Comparison of ENCODE assay signal across 9 mouse cellular contexts in the genomic region with DNA sequence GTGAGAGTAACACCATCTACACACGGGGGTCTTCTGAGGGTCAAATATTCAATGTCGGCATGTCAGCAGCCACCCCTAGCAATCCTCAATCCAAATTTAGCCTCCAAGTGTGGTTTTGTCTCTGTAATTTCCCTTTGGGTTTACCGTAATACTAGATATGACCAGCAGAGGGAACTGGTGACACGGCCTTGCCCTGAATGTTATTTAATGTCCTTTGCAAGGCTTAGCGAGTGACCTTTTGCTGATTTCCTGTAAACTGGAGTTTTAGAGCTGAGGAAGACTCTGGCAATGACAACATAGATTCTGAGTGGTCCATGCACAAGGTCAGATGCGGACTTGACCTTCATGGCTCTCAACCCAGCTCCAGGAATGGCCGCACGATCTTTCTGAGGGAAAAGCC. TPM values are rescaled to one million over a fixed set of nuclear protein-coding genes. Genes with fewer than 3 reads are reported as not detected.
A peak's percentile ranks its signal among the peaks of the same experiment; 100 is the strongest.
DNase-seq lines count a peak whose midpoint lies in the region; ATAC-seq lines count a peak whose summit lies in the region.
"Had no signal": no experiment of that assay in that cellular context is flagged by ENCODE, and none has a peak within 500 bp of the region (broad histone marks: within the 10 kb centered on the region; RNA-seq: fewer than 3 reads in every experiment).

No protein-coding gene starts in this region.

- no peak for ATAC-seq in hindbrain, embryonic 11.5 days (ENCODE audit: low FRiP score)
- no peak for ATAC-seq in hindbrain, embryonic 13.5 days (ENCODE audit: low FRiP score)
- 0 out of 2 replicates have a peak, but pooled peaks have one; percentile 19 for ATAC-seq in forebrain, embryonic 13.5 days
- peak; percentile 20 for ATAC-seq in monocyte, adult 5-6 weeks (replicated peaks; ENCODE audit: insufficient number of reproducible peaks, low FRiP score, low TSS enrichment, poor library complexity, severe bottlenecking)

- no peak overlapping the region for H3K27ac ChIP-seq in hindbrain, embryonic 11.5 days (ENCODE audit: low read depth, low read length)
- H3K27ac ChIP-seq in hindbrain, embryonic 13.5 days = no peak overlapping the region
- H3K27ac ChIP-seq in forebrain, embryonic 13.5 days = no peak overlapping the region
- H3K27ac ChIP-seq: embryonic facial prominence, embryonic 15.5 days had no signal

- H3K9me3 ChIP-seq in hindbrain, embryonic 11.5 days (ENCODE audit: control insufficient read depth, low read length) = no peaks in the 10 kb centered on the region
- H3K9me3 ChIP-seq in hindbrain, embryonic 13.5 days = no peaks in the 10 kb centered on the region
- H3K9me3 ChIP-seq in forebrain, embryonic 13.5 days (replicated peaks) = no peaks in the 10 kb centered on the region
- H3K9me3 ChIP-seq: embryonic facial prominence, embryonic 15.5 days had no signal

- H3K9ac ChIP-seq in hindbrain, embryonic 11.5 days (ENCODE audit: low read depth, low read length) = no peak overlapping the region
- no peak overlapping the region for H3K9ac ChIP-seq in hindbrain, embryonic 13.5 days
- no peak overlapping the region for H3K9ac ChIP-seq in forebrain, embryonic 13.5 days
- H3K9ac ChIP-seq: embryonic facial prominence, embryonic 15.5 days had no signal

- peak; percentile 58 for DNase-seq in hindbrain, embryonic 11.5 days (ENCODE audit: low spot score)
- DNase-seq in CD4-positive helper T cell, adult 2 months (ENCODE audit: low read depth, low spot score) = peak; percentile 66
- DNase-seq in ZHBTc4 (ENCODE audit: low read depth, low spot score) = peak; percentile 43
- peak; percentile 37 for DNase-seq in kidney, postnatal 10 days
- no peak for DNase-seq in right cerebral cortex, postnatal 10 days (ENCODE audit: low spot score in 2 of 2)

- no peaks in the 10 kb centered on the region for H3K4me1 ChIP-seq in hindbrain, embryonic 11.5 days (replicated peaks; ENCODE audit: control insufficient read depth, insufficient read depth, low read length)
- no peaks in the 10 kb centered on the region for H3K4me1 ChIP-seq in hindbrain, embryonic 13.5 days (replicated peaks)
- no peaks in the 10 kb centered on the region for H3K4me1 ChIP-seq in forebrain, embryonic 13.5 days
- H3K4me1 ChIP-seq: embryonic facial prominence, embryonic 15.5 days had no signal

- WGBS in hindbrain, embryonic 11.5 days = 48% methylated on average over 8 of the region's 8 CpGs
- WGBS in hindbrain, embryonic 13.5 days = 51% methylated on average over 8 of the region's 8 CpGs
- 43% methylated on average over 8 of the region's 8 CpGs for WGBS in forebrain, embryonic 13.5 days

- no peaks in the 10 kb centered on the region for H3K36me3 ChIP-seq in hindbrain, embryonic 11.5 days (ENCODE audit: control insufficient read depth, insufficient read depth, low read length)
- no peaks in the 10 kb centered on the region for H3K36me3 ChIP-seq in hindbrain, embryonic 13.5 days
- no peaks in the 10 kb centered on the region for H3K36me3 ChIP-seq in forebrain, embryonic 13.5 days (ENCODE audit: poor library complexity, severe bottlenecking)
- H3K36me3 ChIP-seq: embryonic facial prominence, embryonic 15.5 days had no signal

- H3K27me3 ChIP-seq in hindbrain, embryonic 11.5 days (ENCODE audit: control insufficient read depth, insufficient read depth, low read length) = no peaks in the 10 kb centered on the region
- no peaks in the 10 kb centered on the region for H3K27me3 ChIP-seq in hindbrain, embryonic 13.5 days
- H3K27me3 ChIP-seq in forebrain, embryonic 13.5 days = peaks cover 3% of the 10 kb centered on the region; the same call in 1 of the 2 replicates
- H3K27me3 ChIP-seq: embryonic facial prominence, embryonic 15.5 days had no signal

- H3K4me2 ChIP-seq in hindbrain, embryonic 11.5 days (replicated peaks; ENCODE audit: low read depth, low read length) = no peak overlapping the region
- H3K4me2 ChIP-seq in hindbrain, embryonic 13.5 days = no peak overlapping the region
- H3K4me2 ChIP-seq in forebrain, embryonic 13.5 days = no peak overlapping the region
- H3K4me2 ChIP-seq: embryonic facial prominence, embryonic 15.5 days had no signal

- H3K4me3 ChIP-seq in hindbrain, embryonic 11.5 days (ENCODE audit: low read depth, low read length) = no peak overlapping the region
- H3K4me3 ChIP-seq in hindbrain, embryonic 13.5 days = no peak overlapping the region
- H3K4me3 ChIP-seq in forebrain, embryonic 13.5 days = no peak overlapping the region
- H3K4me3 ChIP-seq: embryonic facial prominence, embryonic 15.5 days had no signal

RNA-seq across cellular contexts. Expression of gene Rubcnl, which starts 44.7 kb away (rescaled TPM):
- polyA plus RNA-seq in hindbrain, embryonic 11.5 days (2014; fragmentation: Nextera tagmentation; extraction: Ambion mirVana) = 0.20 and 0.22 TPM in 2 replicates
- 0.23 and 0.27 TPM in 2 replicates for polyA plus RNA-seq in hindbrain, embryonic 13.5 days (2015; fragmentation: Nextera tagmentation; extraction: Ambion mirVana)
- 0.13 and 0.21 TPM in 2 replicates for polyA plus RNA-seq in forebrain, embryonic 13.5 days (2015; fragmentation: Nextera tagmentation; extraction: Ambion mirVana)
- 33.3 to 38.2 TPM (median 36.0 TPM) in 3 replicates for total RNA-seq in monocyte, adult 5-6 weeks (2017)

Comparison
In these comparisons a context has a peak if more than half of its experiments do, and no peak if none do; other contexts are left out.
1. ATAC-seq: peak in forebrain, embryonic 13.5 days (single experiment) and monocyte, adult 5-6 weeks (single experiment); none in hindbrain, embryonic 11.5 days (single experiment) and hindbrain, embryonic 13.5 days (single experiment).
2. DNase-seq: peak in hindbrain, embryonic 11.5 days (single experiment), CD4-positive helper T cell, adult 2 months (single experiment), ZHBTc4 (single experiment) and kidney, postnatal 10 days (single experiment); none in right cerebral cortex, postnatal 10 days (0 of 2).